Mouse (Mus musculus) embryonic facial prominence, embryonic 15.5 days (tissue): ENCODE results near the gene Ccdc148. TPM values are rescaled to one million over a fixed set of nuclear protein-coding genes. Genes with fewer than 3 reads are reported as not detected.

Experiments used
- ATAC-seq: fragments of 200-750 bp; cut with Nextera tagmentation; 2 replicates; pipeline ENCODE4 v1.8.0; 2017; ENCODE audit warnings: low read depth, moderate TSS enrichment; ENCODE audit not compliant: insufficient number of reproducible peaks, low FRiP score, low TSS enrichment
- H3K27ac ChIP-seq: fragments of 300-500 bp; sonication (generic); replicated peaks from 2 replicates; pipeline ENCODE4 v1.5.1; 2015; ENCODE audit warnings: mild to moderate bottlenecking, inconsistent platforms
- H3K27me3 ChIP-seq: fragments of 300-500 bp; sonication (generic); 2 replicates; pipeline ENCODE4 v1.6.1; 2015; ENCODE audit warnings: inconsistent platforms
- H3K36me3 ChIP-seq: fragments of 300-500 bp; sonication (generic); 2 replicates; pipeline ENCODE4 v1.6.1; 2015; ENCODE audit warnings: mild to moderate bottlenecking, inconsistent platforms
- H3K4me1 ChIP-seq: fragments of 300-500 bp; sonication (generic); 2 replicates; pipeline ENCODE4 v1.6.1; 2015; ENCODE audit warnings: inconsistent platforms
- H3K4me2 ChIP-seq: fragments of 300-500 bp; sonication (generic); replicated peaks from 2 replicates; pipeline ENCODE4 v1.6.1; 2015; ENCODE audit warnings: mild to moderate bottlenecking, inconsistent platforms
- H3K4me3 ChIP-seq: fragments of 300-500 bp; sonication (generic); replicated peaks from 2 replicates; pipeline ENCODE4 v1.5.1; 2015; ENCODE audit warnings: mild to moderate bottlenecking, inconsistent platforms
- H3K9ac ChIP-seq: fragments of 300-500 bp; sonication (generic); 2 replicates; pipeline ENCODE4 v1.6.1; 2015; ENCODE audit warnings: inconsistent platforms
- H3K9me3 ChIP-seq: fragments of 300-500 bp; sonication (generic); replicated peaks from 2 replicates; pipeline ENCODE4 v1.6.1; 2016; ENCODE audit warnings: inconsistent platforms
- WGBS: fragments of 180-500 bp; shearing (Covaris S2); methylation state at CpG from one replicate; pipeline ENCODE4 v1.1.7; 2015; 5-methylcytosine and 5-hydroxymethylcytosine counted together
- polyA plus RNA-seq: library from polyadenylated mRNA; unstranded; fragments of >200 nt; fragmentation: Nextera tagmentation; extraction: Ambion mirVana; gene quantifications from 2 replicates; pipeline ENCODE4 v1.2.1, GENCODE M21; 2015

Ccdc148 gene
- polyA plus RNA-seq, 1 experiment from 2014 or later: 1.6 TPM

- Histone ChIP-seq H3K36me3 (no peaks in the 10 kb centered on the region), H3K4me2 (no peak overlapping the region), H3K9ac (no peak overlapping the region), H3K27ac (no peak overlapping the region), H3K27me3 (no peaks in the 10 kb centered on the region), H3K9me3 (no peaks in the 10 kb centered on the region), H3K4me3 (no peak overlapping the region), H3K4me1 (peaks cover 31% of the 10 kb centered on the region)
- ATAC-seq: no peak
- 57% methylated on average over 4 of the region's 4 CpGs for WGBS
Observed at GRCm38 (mm10) chr2:59178960-59179359, 18.5 kb upstream of the Ccdc148 start.

DNA sequence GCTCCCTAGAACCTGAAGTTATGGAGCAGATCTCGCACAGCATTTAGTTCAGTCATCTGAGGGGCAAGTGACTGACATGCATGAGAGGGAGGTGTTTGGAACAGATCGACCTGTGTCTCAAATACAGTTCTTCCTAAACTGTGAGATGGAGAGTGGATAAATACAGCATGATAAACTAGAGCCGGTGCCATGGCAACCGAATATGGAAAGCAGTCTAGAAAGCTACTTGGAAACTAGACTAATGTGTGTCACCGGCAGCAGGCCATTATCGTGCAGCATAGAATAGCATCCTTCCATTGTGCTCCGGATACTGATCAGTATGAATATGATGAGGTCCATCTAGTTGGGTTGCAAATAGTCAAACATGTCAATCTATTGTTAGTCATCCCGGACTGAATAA lies 17.7 kb upstream of the Ccdc148 start:
- no peak overlapping the region for H3K9ac ChIP-seq
- ATAC-seq: no peak
- H3K36me3 ChIP-seq: no peaks in the 10 kb centered on the region
- H3K4me1 ChIP-seq: peaks cover 31% of the 10 kb centered on the region
- WGBS: 88% methylated on average over 8 of the region's 8 CpGs
- H3K9me3 ChIP-seq: no peaks in the 10 kb centered on the region
- H3K27ac ChIP-seq: no peak overlapping the region
- no peak overlapping the region for H3K4me3 ChIP-seq
- no peaks in the 10 kb centered on the region for H3K27me3 ChIP-seq
- no peak overlapping the region for H3K4me2 ChIP-seq

DNA sequence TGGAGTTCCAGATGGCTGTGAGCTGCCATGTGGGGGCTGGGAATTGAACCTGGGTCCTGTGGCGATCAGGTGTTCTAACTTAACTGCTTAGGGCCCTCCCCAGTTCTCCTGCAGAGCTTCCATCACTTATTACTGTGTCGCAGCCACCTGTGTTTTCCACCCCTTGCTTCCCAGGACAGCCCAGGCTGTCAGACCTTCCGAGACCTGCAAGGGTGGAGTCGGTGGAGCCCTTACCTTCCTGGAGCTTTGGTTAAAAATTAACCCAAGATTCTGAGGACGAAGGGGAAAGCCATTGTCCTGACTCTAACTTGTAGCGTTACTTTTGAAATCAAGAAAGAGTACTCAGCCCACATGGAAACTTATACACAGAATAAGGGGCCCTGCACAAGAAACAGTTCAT lies 15.4 kb upstream of the Ccdc148 start:
- ATAC-seq: no peak
- WGBS: 90% methylated on average over 6 of the region's 6 CpGs
- Histone ChIP-seq H3K4me2 (no peak overlapping the region), H3K36me3 (no peaks in the 10 kb centered on the region), H3K27ac (no peak overlapping the region), H3K27me3 (no peaks in the 10 kb centered on the region), H3K4me3 (no peak overlapping the region), H3K4me1 (peaks cover 28% of the 10 kb centered on the region), H3K9me3 (no peaks in the 10 kb centered on the region), H3K9ac (no peak overlapping the region)

- H3K27me3 ChIP-seq: no peaks in the 10 kb centered on the region
- H3K9me3 ChIP-seq: no peaks in the 10 kb centered on the region
- peaks cover 8% of the 10 kb centered on the region for H3K4me1 ChIP-seq
- H3K4me2 ChIP-seq: no peak overlapping the region
- WGBS: 56% methylated on average over 5 of the region's 5 CpGs
- ATAC-seq: no peak
- H3K36me3 ChIP-seq: no peaks in the 10 kb centered on the region
- H3K9ac ChIP-seq: no peak overlapping the region
- H3K27ac ChIP-seq: no peak overlapping the region
- no peak overlapping the region for H3K4me3 ChIP-seq
Observed at GRCm38 (mm10) chr2:59171533-59171932, 11.1 kb upstream of the Ccdc148 start.

DNA sequence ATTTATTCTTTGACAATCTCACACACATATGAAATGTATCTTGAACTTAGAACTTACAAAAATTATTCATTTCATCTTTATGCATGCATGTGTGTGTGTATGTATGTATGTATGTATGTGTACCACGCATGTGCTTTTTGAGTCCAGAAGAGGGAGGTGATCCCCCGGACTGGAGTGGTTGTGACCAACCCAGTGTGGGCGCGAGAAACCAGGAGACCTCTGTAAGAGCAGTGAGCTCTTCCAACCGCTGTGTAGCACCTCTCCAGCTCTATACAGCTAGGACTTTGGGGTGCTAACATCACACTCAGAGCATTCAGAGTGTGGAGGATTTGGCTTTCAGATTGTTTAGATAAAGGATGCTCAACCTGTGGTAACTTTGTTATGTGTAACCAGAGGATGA lies 10.1 kb upstream of the Ccdc148 start:
- ATAC-seq: no peak
- Histone ChIP-seq H3K27ac (no peak overlapping the region), H3K4me3 (no peak overlapping the region), H3K27me3 (no peaks in the 10 kb centered on the region), H3K4me1 (peaks cover 8% of the 10 kb centered on the region), H3K9me3 (no peaks in the 10 kb centered on the region), H3K9ac (no peak overlapping the region), H3K36me3 (no peaks in the 10 kb centered on the region), H3K4me2 (no peak overlapping the region)
- WGBS: 96% methylated on average over 5 of the region's 5 CpGs

DNA sequence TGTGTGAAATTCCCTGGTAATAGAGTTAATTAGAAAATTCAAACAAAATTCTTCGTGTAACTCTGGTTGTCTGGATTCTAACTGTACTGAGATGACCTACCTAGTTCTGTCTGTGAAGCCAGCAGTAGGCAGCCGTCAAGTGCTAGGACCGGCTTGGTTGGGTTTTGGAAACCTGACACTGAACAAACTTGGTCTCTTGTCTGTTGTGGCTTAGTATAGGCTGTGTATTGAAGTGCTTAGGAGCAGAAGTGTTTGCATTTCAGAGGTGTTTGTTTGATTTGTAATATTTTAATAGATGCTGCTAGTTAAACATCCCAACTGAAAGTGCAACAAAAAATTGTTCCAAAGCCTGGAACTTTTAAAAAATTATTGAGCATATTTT lies 9.7 kb upstream of the Ccdc148 start:
- Histone ChIP-seq H3K9me3 (no peaks in the 10 kb centered on the region), H3K36me3 (no peaks in the 10 kb centered on the region), H3K9ac (no peak overlapping the region), H3K4me2 (no peak overlapping the region), H3K27me3 (no peaks in the 10 kb centered on the region), H3K4me3 (no peak overlapping the region), H3K4me1 (peaks cover 8% of the 10 kb centered on the region), H3K27ac (no peak overlapping the region)
- ATAC-seq: no peak
- 66% methylated on average over 3 of the region's 3 CpGs for WGBS

GRCm38 (mm10) chr2:59169572-59170207 lies 9.2 kb upstream of the Ccdc148 start:
- 81% methylated on average over 9 of the region's 9 CpGs for WGBS
- ATAC-seq: no peak
- Histone ChIP-seq H3K9ac (no peak overlapping the region), H3K4me3 (no peak overlapping the region), H3K9me3 (no peaks in the 10 kb centered on the region), H3K36me3 (no peaks in the 10 kb centered on the region), H3K4me1 (peaks cover 8% of the 10 kb centered on the region), H3K27me3 (no peaks in the 10 kb centered on the region), H3K27ac (no peak overlapping the region), H3K4me2 (no peak overlapping the region)

GRCm38 (mm10) chr2:59167830-59168229 lies 7.3 kb upstream of the Ccdc148 start:
- H3K36me3 ChIP-seq: no peaks in the 10 kb centered on the region
- H3K4me1 ChIP-seq: peaks cover 21% of the 10 kb centered on the region
- no peak for ATAC-seq
- no peak overlapping the region for H3K9ac ChIP-seq
- no peaks in the 10 kb centered on the region for H3K27me3 ChIP-seq
- H3K27ac ChIP-seq: no peak overlapping the region
- H3K4me3 ChIP-seq: no peak overlapping the region
- WGBS: 78% methylated on average over 4 of the region's 4 CpGs
- no peak overlapping the region for H3K4me2 ChIP-seq
- no peaks in the 10 kb centered on the region for H3K9me3 ChIP-seq

DNA sequence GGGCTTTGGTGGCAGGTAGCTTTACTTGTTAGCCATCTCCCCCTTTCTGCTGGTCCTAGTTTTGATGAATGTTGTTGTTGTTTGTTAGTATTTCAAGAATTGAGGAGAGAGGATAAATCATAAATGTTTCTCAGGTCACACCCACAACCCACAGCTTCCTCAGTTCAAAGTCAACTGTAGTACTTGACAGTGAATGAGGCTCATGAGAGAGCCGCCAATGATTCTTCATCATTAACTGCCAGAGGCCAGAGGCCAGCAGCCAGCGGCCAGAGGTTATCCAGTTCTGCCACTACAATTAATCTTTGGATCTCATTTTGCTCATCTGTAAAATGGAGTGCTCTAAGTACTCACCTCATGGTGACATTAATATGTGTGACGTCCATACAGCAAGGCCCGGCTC lies 6.5 kb upstream of the Ccdc148 start:
- no peak for ATAC-seq
- Histone ChIP-seq H3K4me2 (no peak overlapping the region), H3K36me3 (no peaks in the 10 kb centered on the region), H3K27ac (no peak overlapping the region), H3K9me3 (no peaks in the 10 kb centered on the region), H3K4me3 (no peak overlapping the region), H3K4me1 (peaks cover 23% of the 10 kb centered on the region), H3K9ac (no peak overlapping the region), H3K27me3 (no peaks in the 10 kb centered on the region)
- 87% methylated on average over 4 of the region's 4 CpGs for WGBS

DNA sequence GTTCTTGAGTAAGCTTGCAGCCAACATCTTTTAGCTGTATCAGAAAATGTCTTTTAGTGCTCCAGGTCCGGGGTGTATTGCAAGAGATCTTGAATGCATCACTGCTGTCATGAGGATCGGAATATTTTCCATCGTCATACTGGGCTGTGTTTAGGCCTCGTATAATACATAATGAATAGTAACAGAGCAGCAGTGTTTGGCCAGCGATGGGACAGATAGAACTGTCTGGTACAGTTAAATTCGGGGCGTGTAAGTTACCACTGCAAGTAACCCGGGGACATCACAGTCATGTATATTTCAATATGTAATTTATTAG lies 1.8 kb upstream of the Ccdc148 start:
- ATAC-seq: no peak
- no peaks in the 10 kb centered on the region for H3K36me3 ChIP-seq
- peak overlapping the region; percentile 77 for H3K4me2 ChIP-seq
- peaks cover 24% of the 10 kb centered on the region for H3K4me1 ChIP-seq
- H3K9ac ChIP-seq: 0 out of 2 replicates have a peak overlapping the region, but pooled peaks have one; percentile 82
- H3K27me3 ChIP-seq: no peaks in the 10 kb centered on the region
- peak overlapping the region; percentile 96 for H3K4me3 ChIP-seq
- no peak overlapping the region for H3K27ac ChIP-seq
- 21% methylated on average over 8 of the region's 8 CpGs for WGBS
- no peaks in the 10 kb centered on the region for H3K9me3 ChIP-seq

DNA sequence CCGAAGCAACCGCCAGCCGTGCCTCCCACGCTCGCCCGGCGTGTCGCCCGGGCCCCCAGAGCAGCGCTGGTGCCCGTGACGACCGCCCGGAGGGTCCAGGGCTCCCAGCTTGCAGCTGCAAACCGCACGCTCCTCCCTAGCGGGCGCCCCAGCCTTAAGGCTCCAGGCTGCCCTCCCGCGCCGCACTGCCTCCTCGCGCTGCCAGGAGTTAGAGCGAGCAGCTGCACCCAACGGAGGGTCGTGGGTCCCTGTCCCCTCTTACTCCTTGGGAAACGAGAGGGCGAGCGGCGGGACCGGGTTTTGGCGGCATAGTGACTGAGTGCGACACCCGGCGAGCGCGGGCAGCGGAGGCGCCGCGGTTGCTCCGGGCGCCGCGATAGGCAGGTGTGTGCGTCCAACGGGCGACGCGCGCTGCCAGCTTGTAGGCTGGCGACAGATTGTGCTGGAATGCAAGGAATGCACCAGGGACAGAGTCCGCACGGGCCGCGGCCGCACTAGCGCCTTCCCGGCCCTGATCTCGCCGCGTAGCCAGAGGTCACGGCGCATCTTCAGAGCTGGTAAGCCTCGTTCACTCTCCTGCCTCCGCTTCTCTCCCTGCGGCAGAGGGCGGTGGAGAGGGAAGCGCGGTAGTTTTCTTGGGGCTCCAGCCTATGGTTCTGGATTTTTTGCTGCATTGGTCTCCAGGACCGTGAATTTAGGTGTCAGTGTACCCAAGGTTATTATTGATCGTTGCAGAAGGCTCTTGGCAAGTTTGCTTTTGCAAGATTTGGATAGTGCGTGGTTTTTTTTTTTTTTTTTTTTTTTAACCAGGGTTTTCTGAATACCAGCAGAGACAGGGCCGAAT lies 1.2 kb upstream of the Ccdc148 start:
- H3K27ac ChIP-seq: peak overlapping the region; percentile 83
- H3K9me3 ChIP-seq: no peaks in the 10 kb centered on the region
- no peaks in the 10 kb centered on the region for H3K36me3 ChIP-seq
- H3K27me3 ChIP-seq: no peaks in the 10 kb centered on the region
- H3K4me1 ChIP-seq: peaks cover 24% of the 10 kb centered on the region
- peak; percentile 59 for ATAC-seq
- H3K4me2 ChIP-seq: peak overlapping the region; percentile 77
- WGBS: 1% methylated on average over 74 of the region's 74 CpGs
- H3K9ac ChIP-seq: peak overlapping the region; percentile 82
- peak overlapping the region; percentile 96 for H3K4me3 ChIP-seq

DNA sequence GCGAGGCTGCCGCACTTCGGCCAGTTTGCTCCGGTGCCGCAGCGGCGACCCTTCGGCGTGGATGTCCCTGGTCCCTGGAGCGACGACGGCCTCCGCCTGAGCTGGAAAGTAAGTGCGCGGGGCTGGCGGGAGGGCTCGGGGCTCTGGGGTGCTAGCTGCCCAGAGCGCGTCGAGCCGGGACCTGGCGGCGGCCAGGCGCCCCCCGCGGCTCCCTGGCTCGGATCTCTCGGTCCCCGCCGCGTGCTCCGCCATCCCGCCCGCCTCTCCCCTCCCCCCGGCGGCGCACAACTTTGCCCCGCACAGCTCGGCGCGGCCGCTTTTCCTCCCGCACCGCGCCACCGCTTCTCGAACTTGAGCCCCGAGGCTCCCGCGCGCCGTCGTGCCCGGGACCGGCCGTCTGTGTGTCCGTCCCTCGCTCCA lies 548 bp upstream of the Ccdc148 start:
- peak; percentile 64 for ATAC-seq
- Histone ChIP-seq H3K27ac (peak overlapping the region; percentile 83), H3K4me3 (peak overlapping the region; percentile 96), H3K4me2 (peak overlapping the region; percentile 77), H3K4me1 (peaks cover 24% of the 10 kb centered on the region), H3K27me3 (no peaks in the 10 kb centered on the region), H3K9ac (peak overlapping the region; percentile 82), H3K36me3 (no peaks in the 10 kb centered on the region), H3K9me3 (no peaks in the 10 kb centered on the region)
- under 1% methylated on average over 56 of the region's 58 CpGs for WGBS
